Mouse (Mus musculus): ENCODE results near the gene Kif16b.

GRCm38 (mm10) chr2:142884456-142884855 lies 16.9 kb downstream of the Kif16b start:
- TF ChIP-seq MYC (IDR thresholded peaks at IDR 0.05; ENCODE audit: low read depth, low read length) (no peak), ZMIZ1 (IDR thresholded peaks at IDR 0.05; ENCODE audit: low read depth, low read length) (no peak), CTCF (IDR thresholded peaks at IDR 0.05 in 2 of 3, conservative IDR thresholded peaks at IDR 0.05 in 1 of 3; ENCODE audit: control insufficient read depth in 1 of 3, insufficient read depth in 1 of 3, low read depth in 2 of 3, low read length in 3 of 3, poor library complexity in 1 of 3, severe bottlenecking in 1 of 3) (no peak), POLR2A (IDR thresholded peaks at IDR 0.05; ENCODE audit: control insufficient read depth in 1 of 2, insufficient read depth in 1 of 2, low read depth in 1 of 2, low read length in 2 of 2, poor library complexity in 1 of 2) (no peak), CHD1 (IDR thresholded peaks at IDR 0.05; ENCODE audit: low read depth, low read length) (no peak), GATA1 (IDR thresholded peaks at IDR 0.05; ENCODE audit: low read depth, low read length) (no peak), EP300 (IDR thresholded peaks at IDR 0.05; ENCODE audit: low read depth in 1 of 2, low read length in 2 of 2) (no peak), SIN3A (IDR thresholded peaks at IDR 0.05; ENCODE audit: low read length) (no peak), MAX (IDR thresholded peaks at IDR 0.05; ENCODE audit: low read length) (no peak)
